Mouse (Mus musculus): ENCODE results near the gene Myl12a.

DNA sequence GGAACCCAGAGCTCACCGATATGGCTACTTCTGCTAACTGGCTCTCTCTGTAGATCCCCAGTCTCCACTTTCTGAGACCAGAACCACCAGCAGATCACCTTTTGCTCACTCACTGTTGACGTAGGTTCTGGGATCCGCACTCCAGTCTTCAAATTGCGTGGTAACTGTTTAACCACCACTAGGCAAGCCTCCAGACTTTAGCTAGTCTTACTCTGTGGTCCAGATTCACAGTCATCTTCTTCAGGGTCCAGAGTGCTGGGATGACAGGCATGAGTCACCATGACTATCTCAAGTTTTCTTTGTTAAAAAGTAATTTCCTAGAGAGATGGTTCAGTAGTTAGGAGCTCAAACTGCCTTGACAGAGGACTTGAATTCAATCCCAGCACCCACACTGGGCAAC lies 58.9 kb downstream of the Myl12a start:
- TF ChIP-seq CTCF (IDR thresholded peaks at IDR 0.05; ENCODE audit: control insufficient read depth, insufficient read depth, insufficient read length), result no peak
- no peak for TF ChIP-seq USF1 (IDR thresholded peaks at IDR 0.05; ENCODE audit: low read depth)
- TF ChIP-seq MYOD1 (IDR thresholded peaks at IDR 0.05; ENCODE audit: control insufficient read depth, insufficient read length, low read depth), result no peak
- TF ChIP-seq FOSL1 (IDR thresholded peaks at IDR 0.05; ENCODE audit: insufficient read depth, low read length, poor library complexity, severe bottlenecking), result no peak
- no peak for TF ChIP-seq MYOG (IDR thresholded peaks at IDR 0.05; ENCODE audit: control insufficient read depth, extremely low read depth, insufficient read length)
- TF ChIP-seq CEBPB (IDR thresholded peaks at IDR 0.05; ENCODE audit: low read depth), result no peak
- no peak for TF ChIP-seq MAX (IDR thresholded peaks at IDR 0.05)
